Mouse (Mus musculus) megakaryocyte progenitor cell, adult 5-6 weeks (primary cell): ENCODE measurements around the gene Susd6. TPM values are rescaled to one million over a fixed set of nuclear protein-coding genes. Genes with fewer than 3 reads are reported as not detected.
A peak's percentile ranks its signal among the peaks of the same experiment; 100 is the strongest.

Experiments used
- ATAC-seq: replicated peaks from 2 replicates; pipeline ENCODE4 v1.8.0; 2016; ENCODE audit warnings: mild to moderate bottlenecking, moderate TSS enrichment, inconsistent platforms; ENCODE audit not compliant: poor library complexity
- total RNA-seq, 2 experiments: library from RNA; stranded (forward) in 1 of 2; stranded (reverse) in 1 of 2; fragments of 157-497, 149-512 nt in 1 of 2; fragments of 200-1000 nt in 1 of 2; gene quantifications; 2 replicates each; pipeline versions ENCODE4 v1.2.3 to v1.2.4; 2015 to 2017

Gene Susd6
- total RNA-seq, 2 experiments from 2014 or later = 14.5 to 15.9 TPM

GRCm38 (mm10) chr12:80922869-80923268, 132.6 kb downstream of the Susd6 start:
- no peak for ATAC-seq

GRCm38 (mm10) chr12:80923602-80924001, 133.3 kb downstream of the Susd6 start:
- no peak for ATAC-seq

GRCm38 (mm10) chr12:80924205-80924604, 133.9 kb downstream of the Susd6 start:
- no peak for ATAC-seq

- ATAC-seq = no peak
Observed at GRCm38 (mm10) chr12:80925919-80926318, 135.6 kb downstream of the Susd6 start.

GRCm38 (mm10) chr12:80926550-80926949, 136.2 kb downstream of the Susd6 start:
- ATAC-seq = peak; percentile 89

- no peak for ATAC-seq
Observed at GRCm38 (mm10) chr12:80927518-80927917, 137.2 kb downstream of the Susd6 start.

GRCm38 (mm10) chr12:80928881-80929280, 138.6 kb downstream of the Susd6 start:
- no peak for ATAC-seq

GRCm38 (mm10) chr12:80930141-80930540, 139.8 kb downstream of the Susd6 start:
- peak; percentile 86 for ATAC-seq

Other genes starting within 250 kb of the Susd6 start
- gene Slc39a9, start 146.6 kb upstream of the Susd6 start, total RNA-seq (2015) = 26.4 and 26.5 TPM in 2 replicates
- 11.5 and 14.6 TPM in 2 replicates for gene Slc39a9, start 146.6 kb upstream of the Susd6 start, total RNA-seq (2017)
- gene Erh, start 146.2 kb upstream of the Susd6 start, total RNA-seq (2015) = 117 TPM in 2 replicates
- 96.3 and 127 TPM in 2 replicates for gene Erh, start 146.2 kb upstream of the Susd6 start, total RNA-seq (2017)
- gene Plekhd1, start 97.9 kb upstream of the Susd6 start, total RNA-seq (2015) = not detected in 2 replicates
- not detected in 2 replicates for gene Plekhd1, start 97.9 kb upstream of the Susd6 start, total RNA-seq (2017)
- gene Ccdc177, start 29.8 kb upstream of the Susd6 start, total RNA-seq (2015) = not detected in 2 replicates
- 0.12 TPM in 1 of 2 replicates, not detected in the other for gene Ccdc177, start 29.8 kb upstream of the Susd6 start, total RNA-seq (2017)
- 254 and 283 TPM in 2 replicates for gene Srsf5, start 155.0 kb downstream of the Susd6 start, total RNA-seq (2015)
- 684 and 913 TPM in 2 replicates for gene Srsf5, start 155.0 kb downstream of the Susd6 start, total RNA-seq (2017)
- not detected in 2 replicates for gene Slc10a1, start 178.2 kb downstream of the Susd6 start, total RNA-seq (2015)
- not detected in 2 replicates for gene Slc10a1, start 178.2 kb downstream of the Susd6 start, total RNA-seq (2017)
- 0.54 and 0.83 TPM in 2 replicates for gene Smoc1, start 236.3 kb downstream of the Susd6 start, total RNA-seq (2015)
- 1.6 and 1.7 TPM in 2 replicates for gene Smoc1, start 236.3 kb downstream of the Susd6 start, total RNA-seq (2017)